11 mouse cellular contexts compared by ENCODE assay signal in the genomic region with DNA sequence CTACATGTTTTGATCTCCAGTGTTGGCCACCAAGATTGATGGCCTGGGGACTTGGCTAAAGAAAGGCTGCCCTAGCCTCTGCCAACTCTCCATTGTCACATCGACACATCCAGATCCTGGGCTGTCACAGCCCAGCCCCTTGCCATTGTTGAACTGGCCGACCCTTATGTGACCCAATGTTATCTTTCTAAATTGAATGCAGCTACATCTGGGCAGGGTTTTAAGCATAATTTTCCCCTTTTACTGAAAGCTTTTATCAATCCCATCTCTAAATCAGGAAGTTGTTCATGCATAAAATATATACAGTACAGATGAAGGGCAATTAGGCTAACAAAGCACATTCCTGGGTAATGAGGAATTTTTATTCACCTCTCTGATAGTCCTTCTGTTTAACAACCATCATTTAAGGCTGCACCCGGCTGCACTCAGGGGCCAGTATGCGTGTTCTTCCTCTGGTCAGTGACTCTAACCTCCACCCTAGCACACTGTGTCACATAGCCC.
DNase-seq lines count a peak whose midpoint lies in the region; ATAC-seq lines count a peak whose summit lies in the region.
"Had no signal": no experiment of that assay in that cellular context is flagged by ENCODE, and none has a peak within 500 bp of the region (broad histone marks: within the 10 kb centered on the region; RNA-seq: fewer than 3 reads in every experiment).

No protein-coding gene starts in this region.

- no peak overlapping the region for H3K9ac ChIP-seq in kidney, embryonic 14.5 days (ENCODE audit: low read depth, low read length)
- H3K9ac ChIP-seq in hindbrain, embryonic 13.5 days: no peak overlapping the region
- H3K9ac ChIP-seq: liver, embryonic 15.5 days had no signal

- DNase-seq in kidney, adult 11 months: peak; percentile 52
- peak; percentile 55 for DNase-seq in embryo, embryonic 10.5 days (ENCODE audit: low spot score)
- DNase-seq in mesoderm, embryonic 11.5 days (ENCODE audit: low read depth, low spot score): peak; percentile 40
- no peak for DNase-seq in frontal cortex, postnatal 10 days (ENCODE audit: low spot score in 2 of 2)
- DNase-seq in urinary bladder, postnatal 4 days (ENCODE audit: low spot score in 2 of 2): no peak
- DNase-seq in thymus, adult 18-20 months: no peak
- DNase-seq: cerebellum, adult 9-11 months had no signal

- no peak overlapping the region for H3K27ac ChIP-seq in kidney, embryonic 14.5 days (ENCODE audit: low read depth, low read length)
- H3K27ac ChIP-seq in hindbrain, embryonic 13.5 days: peak overlapping the region; percentile 63
- H3K27ac ChIP-seq: liver, embryonic 15.5 days had no signal

- no peaks in the 10 kb centered on the region for H3K4me1 ChIP-seq in kidney, embryonic 14.5 days (ENCODE audit: control insufficient read depth, insufficient read depth, low read length)
- H3K4me1 ChIP-seq in hindbrain, embryonic 13.5 days (replicated peaks): peaks cover 25% of the 10 kb centered on the region
- H3K4me1 ChIP-seq: liver, embryonic 15.5 days had no signal

- H3K9me3 ChIP-seq in kidney, embryonic 14.5 days (ENCODE audit: control insufficient read depth, low read length): no peaks in the 10 kb centered on the region
- no peaks in the 10 kb centered on the region for H3K9me3 ChIP-seq in hindbrain, embryonic 13.5 days
- H3K9me3 ChIP-seq: liver, embryonic 15.5 days had no signal

- 22% methylated on average over 4 of the region's 4 CpGs for WGBS in kidney, embryonic 14.5 days
- 6% methylated on average over 4 of the region's 4 CpGs for WGBS in hindbrain, embryonic 13.5 days

- no peaks in the 10 kb centered on the region for H3K27me3 ChIP-seq in kidney, embryonic 14.5 days (ENCODE audit: control insufficient read depth, insufficient read depth, low read length)
- H3K27me3 ChIP-seq in hindbrain, embryonic 13.5 days: 0 out of 2 replicates have a peak, but pooled peaks cover 3% of the 10 kb centered on the region
- H3K27me3 ChIP-seq: liver, embryonic 15.5 days had no signal

- H3K4me3 ChIP-seq in kidney, embryonic 14.5 days (ENCODE audit: low read length): no peak overlapping the region
- no peak overlapping the region for H3K4me3 ChIP-seq in hindbrain, embryonic 13.5 days
- H3K4me3 ChIP-seq: liver, embryonic 15.5 days had no signal

- H3K4me2 ChIP-seq in kidney, embryonic 14.5 days (replicated peaks; ENCODE audit: low read depth, low read length): no peak overlapping the region
- H3K4me2 ChIP-seq in hindbrain, embryonic 13.5 days: no peak overlapping the region
- H3K4me2 ChIP-seq: liver, embryonic 15.5 days had no signal

- no peaks in the 10 kb centered on the region for H3K36me3 ChIP-seq in kidney, embryonic 14.5 days (ENCODE audit: control insufficient read depth, insufficient read depth, low read length)
- H3K36me3 ChIP-seq in hindbrain, embryonic 13.5 days: no peaks in the 10 kb centered on the region
- H3K36me3 ChIP-seq: liver, embryonic 15.5 days had no signal

- ATAC-seq in kidney, embryonic 14.5 days (ENCODE audit: low FRiP score, low TSS enrichment): no peak
- peak; percentile 45; the same call in 1 of the 2 replicates for ATAC-seq in hindbrain, embryonic 13.5 days (ENCODE audit: low FRiP score)
- ATAC-seq: activated CD4-positive, CD25-positive, alpha-beta regulatory T cell, adult 4 months had no signal

Comparison
In these comparisons a context has a peak if more than half of its experiments do, and no peak if none do; other contexts are left out.
1. DNase-seq: peak in kidney, adult 11 months (single experiment), embryo, embryonic 10.5 days (single experiment) and mesoderm, embryonic 11.5 days (single experiment); none in frontal cortex, postnatal 10 days (0 of 2), urinary bladder, postnatal 4 days (0 of 2) and thymus, adult 18-20 months (0 of 2).